Mouse (Mus musculus) CH12.LX (cell line): Measurements from ENCODE around the gene Cpne5. TPM values are rescaled to one million over a fixed set of nuclear protein-coding genes. Genes with fewer than 3 reads are reported as not detected.

Experiments used
- DNase-seq: peaks from one replicate; pipeline ENCODE4 v3.0.0-alpha.2; 2013; ENCODE audit errors: extremely low read depth
- H3K27ac ChIP-seq: 2 replicates; pipeline ENCODE4 v1.5.1; 2012; ENCODE audit warnings: low read depth, mild to moderate bottlenecking, control low read depth, moderate library complexity; ENCODE audit not compliant: insufficient read depth
- H3K27me3 ChIP-seq: replicated peaks from 2 replicates; pipeline ENCODE3; 2012; ENCODE audit warnings: inconsistent platforms
- H3K36me3 ChIP-seq, 2 experiments: replicated peaks in 1 of 2; 2 replicates each; pipeline versions ENCODE3 to v1.6.1; 2012; ENCODE audit warnings: inconsistent platforms in 1 of 2, low read length in 1 of 2, mild to moderate bottlenecking in 1 of 2, mixed read lengths in 1 of 2, moderate library complexity in 1 of 2; ENCODE audit not compliant: control insufficient read depth in 1 of 2, insufficient read depth in 1 of 2
- H3K4me1 ChIP-seq, 2 experiments: 2 replicates each; pipeline ENCODE4 v1.6.1; 2012; ENCODE audit warnings: inconsistent platforms in 1 of 2, moderate library complexity in 1 of 2; ENCODE audit not compliant: insufficient read depth in 2 of 2, control insufficient read depth in 1 of 2
- H3K4me2 ChIP-seq: 2 replicates; pipeline ENCODE4 v1.6.1; 2012; ENCODE audit warnings: low read depth, mild to moderate bottlenecking, control low read depth; ENCODE audit not compliant: poor library complexity, insufficient read depth, severe bottlenecking
- H3K4me3 ChIP-seq, 3 experiments: fragments of 150-350 bp in 1 of 3; sonication (generic) in 1 of 3; replicated peaks in 1 of 3; 2 replicates each; pipeline versions ENCODE3 to v1.5.1; 2011 to 2012; ENCODE audit warnings: low read depth in 2 of 3, low read length in 2 of 3, mild to moderate bottlenecking in 2 of 3, moderate library complexity in 2 of 3, control low read depth in 1 of 3, improper control_type of control experiment in 1 of 3, inconsistent platforms in 1 of 3, mixed read lengths in 1 of 3; ENCODE audit not compliant: poor library complexity in 1 of 3
- H3K79me2 ChIP-seq: replicated peaks from 2 replicates; pipeline ENCODE4 v1.6.1; 2012; ENCODE audit warnings: mild to moderate bottlenecking, moderate library complexity; ENCODE audit not compliant: control insufficient read depth, poor library complexity, insufficient read depth, severe bottlenecking; ENCODE audit errors: extremely low read depth
- H3K9ac ChIP-seq: 2 replicates; pipeline ENCODE4 v1.6.1; 2012; ENCODE audit warnings: low read depth, mild to moderate bottlenecking, control low read depth, moderate library complexity; ENCODE audit not compliant: insufficient read depth
- H3K9me3 ChIP-seq: replicated peaks from 2 replicates; pipeline ENCODE3; 2012; ENCODE audit warnings: low read length, inconsistent platforms, mixed read lengths
- BHLHE40 ChIP-seq: IDR thresholded peaks from 2 replicates; pipeline ENCODE4 v1.6.1; 2011; ENCODE audit warnings: mild to moderate bottlenecking, low read depth, low read length, improper control_type of control experiment
- CTCF ChIP-seq, 2 experiments: IDR thresholded peaks in 1 of 2; conservative IDR thresholded peaks in 1 of 2; 2 replicates each; pipeline ENCODE4 v1.5.1; 2011 to 2012; ENCODE audit warnings: low read depth in 2 of 2, low read length in 2 of 2, improper control_type of control experiment in 1 of 2, inconsistent platforms in 1 of 2, mild to moderate bottlenecking in 1 of 2, moderate library complexity in 1 of 2
- ELF1 ChIP-seq: IDR thresholded peaks from 2 replicates; pipeline ENCODE4 v1.6.1; 2014; ENCODE audit warnings: low read depth, mild to moderate bottlenecking, inconsistent platforms, low read length, improper control_type of control experiment
- EP300 ChIP-seq: IDR thresholded peaks from 2 replicates; pipeline ENCODE4 v1.6.1; 2011; ENCODE audit warnings: low read length, improper control_type of control experiment
- ETS1 ChIP-seq: conservative IDR thresholded peaks from 2 replicates; pipeline ENCODE4 v1.6.1; 2012; ENCODE audit warnings: low read depth, mild to moderate bottlenecking, inconsistent platforms, low read length, improper control_type of control experiment, moderate library complexity
- HCFC1 ChIP-seq: IDR thresholded peaks from 2 replicates; pipeline ENCODE4 v1.6.1; 2012; ENCODE audit warnings: low read depth, mild to moderate bottlenecking, inconsistent platforms, low read length, improper control_type of control experiment
- IRF4 ChIP-seq: IDR thresholded peaks from 2 replicates; pipeline ENCODE4 v1.6.1; 2014; ENCODE audit warnings: low read depth, mild to moderate bottlenecking, inconsistent platforms, low read length, improper control_type of control experiment
- JUND ChIP-seq: conservative IDR thresholded peaks from 2 replicates; pipeline ENCODE4 v1.6.1; 2011; ENCODE audit warnings: low read depth, low read length, improper control_type of control experiment
- KAT2A ChIP-seq: IDR thresholded peaks from 2 replicates; pipeline ENCODE4 v1.6.1; 2012; ENCODE audit warnings: low read length, improper control_type of control experiment, inconsistent platforms; ENCODE audit not compliant: insufficient replicate concordance
- MEF2A ChIP-seq: IDR thresholded peaks from 2 replicates; pipeline ENCODE4 v1.6.1; 2014; ENCODE audit warnings: low read depth, mild to moderate bottlenecking, inconsistent platforms, low read length, improper control_type of control experiment, borderline replicate concordance
- MYC ChIP-seq: IDR thresholded peaks from 2 replicates; pipeline ENCODE4 v1.6.1; 2011; ENCODE audit warnings: low read depth, mild to moderate bottlenecking, improper control_type of control experiment, low read length
- NELFE ChIP-seq: IDR thresholded peaks from 2 replicates; pipeline ENCODE4 v1.6.1; 2011; ENCODE audit warnings: low read depth, low read length, improper control_type of control experiment
- PAX5 ChIP-seq: IDR thresholded peaks from 2 replicates; pipeline ENCODE4 v1.6.1; 2012; ENCODE audit warnings: low read length, inconsistent platforms, mixed read lengths
- POLR2A ChIP-seq: IDR thresholded peaks from 2 replicates; pipeline ENCODE4 v1.6.1; 2011; ENCODE audit warnings: low read depth, mild to moderate bottlenecking, improper control_type of control experiment, low read length
- RAD21 ChIP-seq: IDR thresholded peaks from 2 replicates; pipeline ENCODE4 v1.6.1; 2011; ENCODE audit warnings: low read depth, mild to moderate bottlenecking, low read length, improper control_type of control experiment, moderate library complexity
- SMC3 ChIP-seq: IDR thresholded peaks from 2 replicates; pipeline ENCODE4 v1.6.1; 2011; ENCODE audit warnings: low read depth, low read length, improper control_type of control experiment
- TBP ChIP-seq: conservative IDR thresholded peaks from 2 replicates; pipeline ENCODE4 v1.6.1; 2011; ENCODE audit warnings: low read depth, low read length, improper control_type of control experiment
- TCF12 ChIP-seq: IDR thresholded peaks from 2 replicates; pipeline ENCODE4 v1.6.1; 2014; ENCODE audit warnings: low read depth, mild to moderate bottlenecking, inconsistent platforms, low read length, improper control_type of control experiment
- UBTF ChIP-seq: IDR thresholded peaks from 2 replicates; pipeline ENCODE4 v1.6.1; 2012; ENCODE audit warnings: low read depth, mild to moderate bottlenecking, inconsistent platforms, low read length, improper control_type of control experiment, moderate library complexity
- ZC3H11A ChIP-seq: IDR thresholded peaks from 2 replicates; pipeline ENCODE4 v1.6.1; 2012; ENCODE audit warnings: low read depth, mild to moderate bottlenecking, inconsistent platforms, low read length, improper control_type of control experiment
- ZMIZ1 ChIP-seq: IDR thresholded peaks from 2 replicates; pipeline ENCODE4 v1.6.1; 2012; ENCODE audit warnings: low read depth, mild to moderate bottlenecking, inconsistent platforms, low read length, improper control_type of control experiment
- dilution Hi-C: fragments of 300-500 bp; cut with MboI; formaldehyde crosslinking; loops from 2 replicates; pipeline ENCODE4 v1.14.3; 2020; ENCODE audit warnings: low sequenced_read_pairs; ENCODE audit not compliant: extremely low pct_unique_long_range_greater_than_20kb, extremely low pct_ligation_motif_present
- in situ Hi-C: fragments of 300-500 bp; cut with MboI; formaldehyde crosslinking; loops from 3 replicates; pipeline ENCODE4 v1.14.3; 2019; ENCODE audit warnings: low sequenced_read_pairs, low pct_ligation_motif_present, low pct_unique_long_range_greater_than_20kb, mixed read lengths
- polyA plus RNA-seq: library from polyadenylated mRNA; unstranded; fragments of >175 nt; gene quantifications from 2 replicates; pipeline ENCODE4 v1.2.1, GENCODE M21; 2012; ENCODE audit warnings: low read depth; ENCODE audit not compliant: insufficient read length
- total RNA-seq, 2 experiments: library from RNA; depleted of rRNA; stranded (reverse); fragments of 300-350 nt in 1 of 2; fragments of >200 nt in 1 of 2; gene quantifications; 2 replicates each; pipeline ENCODE4 v1.2.3; 2012 to 2014

Gene Cpne5
- total and polyA plus RNA-seq, 3 experiments: 0.68 to 1.9 (median 1.3) TPM

DNA sequence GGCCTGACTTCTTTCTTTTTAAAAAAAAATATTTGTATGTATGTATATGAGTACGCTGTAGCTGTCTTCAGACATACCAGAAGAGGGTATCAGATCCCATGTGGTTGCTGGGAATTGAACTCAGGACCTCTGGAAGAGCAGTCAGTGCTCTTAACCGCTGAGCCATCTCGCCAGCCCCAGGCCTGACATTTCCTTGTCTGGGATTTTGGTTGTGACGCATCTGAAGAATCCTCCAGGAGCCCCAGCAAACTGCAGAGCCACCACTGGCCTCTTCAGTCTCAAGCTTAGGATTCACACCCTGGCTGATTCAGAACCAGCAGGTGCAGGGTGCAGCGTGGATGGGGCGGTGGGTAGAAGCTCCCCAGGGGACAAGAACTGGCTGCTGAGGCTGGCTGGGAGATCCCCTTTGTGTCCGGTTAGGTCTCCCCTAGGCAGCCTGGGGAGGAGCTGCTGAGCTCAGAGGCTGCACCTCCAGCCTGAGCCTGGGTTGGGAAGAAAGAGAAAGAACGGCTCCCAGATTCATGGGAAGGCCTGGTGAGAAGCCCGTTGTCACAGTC lies 59.4 kb downstream of the Cpne5 start:
- Histone ChIP-seq H3K36me3 (no peaks in the 10 kb centered on the region), H3K27ac (no peak overlapping the region), H3K4me1 (peaks cover 27 to 51% of the 10 kb centered on the region in 2 experiments), H3K27me3 (peaks cover 4% of the 10 kb centered on the region), H3K9ac (no peak overlapping the region), H3K4me2 (no peak overlapping the region; the same call in 1 of the 2 replicates), H3K9me3 (no peaks in the 10 kb centered on the region), H3K79me2 (no peaks in the 10 kb centered on the region), H3K4me3 (no peak overlapping the region)
- peak; percentile 88 for DNase-seq
- TF ChIP-seq ELF1 (peak; percentile 51; the same call in 1 of the 2 replicates), ZC3H11A (no peak), TBP (peak; percentile 96), TCF12 (peak; percentile 90), UBTF (no peak), POLR2A (no peak), IRF4 (peak; percentile 62), CTCF (conservative IDR thresholded peaks at IDR 0.05 in 1 of 2, IDR thresholded peaks at IDR 0.05 in 1 of 2; ENCODE audit: low read depth in 2 of 2, low read length in 2 of 2) (peak in 1 of 2 experiments; percentile 41; a peak in 2 of 4 replicates), EP300 (peak; percentile 71; the same call in 1 of the 2 replicates), BHLHE40 (peak; percentile 64), RAD21 (peak; percentile 20), MYC (no peak), MEF2A (peak; percentile 64; the same call in 1 of the 2 replicates), ETS1 (peak; percentile 51; the same call in 1 of the 2 replicates), SMC3 (peak; percentile 33; the same call in 1 of the 2 replicates)
- dilution Hi-C loops: no loop called here
- in situ Hi-C loops: loop anchor here (5.0 kb wide), 4 partner anchors 64 to 334 kb away; no protein-coding TSS in a partner anchor

DNA sequence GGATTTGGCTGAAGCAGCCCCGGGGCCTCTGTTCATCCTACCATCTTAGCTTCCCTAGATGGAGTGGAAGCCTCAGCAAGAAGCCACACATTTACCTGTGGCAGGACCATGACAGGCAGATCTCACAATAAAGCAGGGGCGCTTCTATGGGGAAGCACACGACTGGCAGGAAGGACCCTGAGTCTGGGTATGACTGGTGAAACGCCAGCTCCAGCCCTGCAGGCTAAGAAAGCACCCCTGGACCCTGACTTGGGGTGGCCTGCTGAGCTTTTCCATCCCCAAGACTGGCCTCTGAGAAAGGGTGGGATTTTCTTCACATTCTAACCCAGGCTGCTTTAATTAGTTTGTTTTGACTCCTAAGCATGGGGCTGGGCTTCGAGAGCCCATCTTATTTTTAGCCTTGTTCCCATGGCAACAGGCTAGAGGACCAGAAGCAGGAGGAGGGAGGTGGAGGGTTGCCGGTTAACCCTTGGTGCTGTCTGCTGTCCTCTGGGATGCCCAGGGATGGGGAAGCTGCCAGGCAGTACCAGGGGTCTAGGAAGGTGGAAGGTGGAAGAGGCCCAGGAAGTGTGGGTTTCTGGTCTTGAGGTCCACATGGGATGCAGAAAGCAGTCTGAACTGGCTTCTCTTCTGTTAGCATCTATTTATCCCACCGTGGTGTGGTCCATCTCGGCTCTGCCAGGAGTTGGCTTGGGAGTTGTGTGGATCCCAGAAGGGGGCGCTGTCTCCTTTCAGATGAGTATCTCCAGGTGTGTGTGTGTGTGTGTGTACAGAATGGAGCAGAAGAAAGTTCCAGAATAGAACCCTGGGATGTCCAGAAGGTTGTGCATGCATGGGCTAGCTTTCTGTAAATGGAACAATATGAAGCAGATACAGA lies 61.3 kb downstream of the Cpne5 start:
- no peak overlapping the region for H3K27ac ChIP-seq
- in situ Hi-C loops: loop anchor here (5.0 kb wide), 4 partner anchors 66 to 336 kb away; no protein-coding TSS in a partner anchor
- H3K9ac ChIP-seq: no peak overlapping the region
- TF ChIP-seq POLR2A (no peak), PAX5 (no peak), ZC3H11A (peak; percentile 16; the same call in 1 of the 2 replicates), ZMIZ1 (no peak), KAT2A (no peak), SMC3 (peak; percentile 80), MEF2A (peak; percentile 29; the same call in 1 of the 2 replicates), RAD21 (peak; percentile 84), HCFC1 (no peak), CTCF (conservative IDR thresholded peaks at IDR 0.05 in 1 of 2, IDR thresholded peaks at IDR 0.05 in 1 of 2; ENCODE audit: low read depth in 2 of 2, low read length in 2 of 2) (peak; percentile 36 to 82; a peak in 3 of 4 replicates), JUND (no peak), NELFE (no peak)
- no peaks in the 10 kb centered on the region for H3K9me3 ChIP-seq
- H3K27me3 ChIP-seq: peaks cover under 1% of the 10 kb centered on the region
- dilution Hi-C loops: no loop called here
- peak; percentile 65 for DNase-seq
- H3K4me2 ChIP-seq: no peak overlapping the region
- no peaks in the 10 kb centered on the region for H3K36me3 ChIP-seq
- no peaks in the 10 kb centered on the region for H3K79me2 ChIP-seq
- peaks cover 25 to 63% of the 10 kb centered on the region in 2 experiments for H3K4me1 ChIP-seq
- H3K4me3 ChIP-seq: no peak overlapping the region
